Mouse (Mus musculus) forebrain, embryonic 14.5 days (tissue): Measurements from ENCODE around the gene Gins2. TPM values are rescaled to one million over a fixed set of nuclear protein-coding genes. Genes with fewer than 3 reads are reported as not detected.

Experiments used
- ATAC-seq: fragments of 200-750 bp; cut with Nextera tagmentation; 2 replicates; pipeline ENCODE4 v1.8.0; 2017; ENCODE audit warnings: mild to moderate bottlenecking, moderate library complexity
- DNase-seq: peaks from one replicate; pipeline ENCODE4 v3.0.0-alpha.2; 2015; ENCODE audit warnings: low spot score
- H3K27ac ChIP-seq: fragments of 300-500 bp; sonication (generic); 2 replicates; pipeline ENCODE4 v1.5.1; 2014; ENCODE audit warnings: low read depth, mild to moderate bottlenecking, control low read depth, low read length, moderate library complexity
- H3K27me3 ChIP-seq: fragments of 300-500 bp; sonication (generic); replicated peaks from 2 replicates; pipeline ENCODE4 v1.6.1; 2014; ENCODE audit warnings: low read length, control low read depth, mixed read lengths; ENCODE audit not compliant: control insufficient read depth, insufficient read depth
- H3K36me3 ChIP-seq: fragments of 300-500 bp; sonication (generic); 2 replicates; pipeline ENCODE4 v1.6.1; 2014; ENCODE audit warnings: low read length, control low read depth; ENCODE audit not compliant: control insufficient read depth, insufficient read depth
- H3K4me1 ChIP-seq: fragments of 300-500 bp; sonication (generic); 2 replicates; pipeline ENCODE4 v1.6.1; 2014; ENCODE audit warnings: antibody characterized with exemption, low read length, control low read depth; ENCODE audit not compliant: control insufficient read depth, insufficient read depth
- H3K4me2 ChIP-seq: fragments of 300-500 bp; sonication (generic); 2 replicates; pipeline ENCODE4 v1.6.1; 2014; ENCODE audit warnings: mild to moderate bottlenecking, control low read depth, low read length
- H3K4me3 ChIP-seq: fragments of 300-500 bp; sonication (generic); 2 replicates; pipeline ENCODE4 v1.5.1; 2014; ENCODE audit warnings: low read depth, low read length, control low read depth
- H3K9ac ChIP-seq: fragments of 300-500 bp; sonication (generic); 2 replicates; pipeline ENCODE4 v1.6.1; 2014; ENCODE audit warnings: mild to moderate bottlenecking, low read length, control low read depth, moderate library complexity
- H3K9me3 ChIP-seq: fragments of 300-500 bp; sonication (generic); replicated peaks from 2 replicates; pipeline ENCODE4 v1.6.1; 2016; ENCODE audit warnings: low read length, control low read depth, mixed read lengths; ENCODE audit not compliant: control insufficient read depth
- WGBS: fragments of 180-500 bp; shearing (Covaris S2); extraction: QIAGEN DNeasy Blood & Tissue Kit; methylation state at CpG from one replicate; pipeline ENCODE4 v1.1.7; 2014; 5-methylcytosine and 5-hydroxymethylcytosine counted together
- microRNA-seq: library from miRNA; unstranded; fragments of <30 nt; microRNA quantifications from one replicate; pipeline ENCODE4, GENCODE M21; 2016
- polyA plus RNA-seq: library from polyadenylated mRNA; unstranded; fragments of >200 nt; fragmentation: Nextera tagmentation; extraction: Ambion mirVana; gene quantifications from 2 replicates; pipeline ENCODE4 v1.2.1, GENCODE M21; 2014

Gins2 gene
- polyA plus RNA-seq, 1 experiment from 2014 or later, result 44.1 TPM

DNA sequence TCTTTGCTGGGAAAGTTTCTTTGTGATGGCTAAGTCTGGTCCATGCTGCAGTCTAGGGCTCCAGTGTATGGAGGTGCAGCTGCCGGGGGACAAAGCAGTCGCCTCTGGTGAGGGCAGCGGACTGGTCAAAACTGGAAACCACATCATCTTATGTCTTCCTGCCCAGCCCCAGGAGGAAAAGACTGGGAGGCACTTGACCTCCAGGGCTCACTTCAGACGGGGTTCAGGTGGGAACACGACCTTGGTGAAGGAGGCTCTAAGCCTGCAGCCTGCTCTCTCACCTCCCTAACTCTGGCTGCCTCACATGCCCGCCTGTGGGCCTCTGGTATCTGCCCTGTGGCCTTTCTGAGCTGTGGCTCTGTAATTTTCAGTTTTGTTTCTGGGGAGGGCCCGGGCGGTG, 55.0 kb downstream of the Gins2 start:
- H3K9me3 ChIP-seq, result no peaks in the 10 kb centered on the region
- peak overlapping the region; percentile 50 for H3K9ac ChIP-seq
- H3K4me2 ChIP-seq, result peak overlapping the region; percentile 98; the same call in 1 of the 2 replicates
- DNase-seq, result no peak
- WGBS, result 41% methylated on average over 8 of the region's 8 CpGs
- H3K4me1 ChIP-seq, result peaks cover 63% of the 10 kb centered on the region
- no peak overlapping the region for H3K4me3 ChIP-seq
- ATAC-seq, result no peak
- H3K27me3 ChIP-seq, result no peaks in the 10 kb centered on the region
- no peaks in the 10 kb centered on the region for H3K36me3 ChIP-seq
- H3K27ac ChIP-seq, result peak overlapping the region; percentile 98

GRCm38 (mm10) chr8:120533380-120533779, 55.7 kb downstream of the Gins2 start:
- Histone ChIP-seq H3K27me3 (no peaks in the 10 kb centered on the region), H3K9me3 (no peaks in the 10 kb centered on the region), H3K4me3 (no peak overlapping the region), H3K4me1 (peaks cover 63% of the 10 kb centered on the region), H3K36me3 (no peaks in the 10 kb centered on the region), H3K4me2 (peak overlapping the region; percentile 98), H3K9ac (peak overlapping the region; percentile 50), H3K27ac (peak overlapping the region; percentile 98)
- 27% methylated on average over 3 of the region's 3 CpGs for WGBS
- DNase-seq (no peak), ATAC-seq (no peak)

DNA sequence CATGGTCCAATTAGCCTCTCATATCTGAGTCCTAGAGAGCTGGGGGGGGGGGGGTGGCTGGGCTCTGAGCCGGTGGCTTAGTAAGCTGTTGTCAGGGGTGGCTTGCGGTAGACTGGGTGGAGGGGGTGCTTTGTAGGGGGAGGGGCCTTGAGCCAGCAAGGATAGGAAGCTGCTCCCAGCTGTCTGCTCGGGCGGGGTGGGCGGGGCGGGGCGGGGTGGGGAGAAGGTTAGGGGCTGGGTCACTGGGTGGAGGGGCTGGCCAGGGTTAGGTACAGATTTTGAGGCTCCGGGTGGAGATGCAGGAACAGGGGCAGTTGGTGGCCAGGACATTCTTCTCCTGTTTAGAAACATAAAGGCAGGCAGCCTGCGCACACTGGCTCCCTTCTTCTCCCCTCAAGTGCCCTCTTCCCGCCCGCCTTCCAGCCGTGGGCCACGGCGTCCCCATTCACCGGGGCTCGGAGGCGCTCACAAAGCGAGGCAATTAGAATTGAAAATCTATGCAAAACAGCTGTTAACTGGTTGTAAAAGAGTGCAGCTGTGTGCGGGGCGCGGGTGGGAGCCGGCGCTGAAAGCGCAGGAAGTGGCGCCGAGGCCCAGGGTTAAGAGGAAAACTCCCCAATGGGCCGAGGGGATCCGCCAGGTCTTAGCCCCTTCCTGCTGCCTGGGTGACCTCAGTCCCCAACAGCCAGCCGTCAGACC, 56.4 kb downstream of the Gins2 start:
- ATAC-seq (peak; percentile 64), DNase-seq (peak; percentile 90)
- Histone ChIP-seq H3K4me1 (peaks cover 68% of the 10 kb centered on the region), H3K4me2 (peak overlapping the region; percentile 98), H3K9me3 (no peaks in the 10 kb centered on the region), H3K27me3 (no peaks in the 10 kb centered on the region), H3K9ac (peak overlapping the region; percentile 50), H3K36me3 (no peaks in the 10 kb centered on the region), H3K27ac (peak overlapping the region; percentile 98), H3K4me3 (no peak overlapping the region)
- under 1% methylated on average over 29 of the region's 29 CpGs for WGBS

GRCm38 (mm10) chr8:120531775-120532516, 57.2 kb downstream of the Gins2 start:
- Histone ChIP-seq H3K4me2 (peak overlapping the region; percentile 98), H3K9ac (peak overlapping the region; percentile 32)
- WGBS, result 38% methylated on average over 10 of the region's 10 CpGs

GRCm38 (mm10) chr8:120530954-120531656, 58.0 kb downstream of the Gins2 start:
- ATAC-seq, result no peak
- H3K4me2 ChIP-seq, result no peak overlapping the region
- no peaks in the 10 kb centered on the region for H3K27me3 ChIP-seq
- H3K9me3 ChIP-seq, result no peaks in the 10 kb centered on the region
- H3K9ac ChIP-seq, result peak overlapping the region; percentile 32; the same call in 1 of the 2 replicates
- no peaks in the 10 kb centered on the region for H3K36me3 ChIP-seq
- H3K27ac ChIP-seq, result peak overlapping the region; percentile 98
- no peak overlapping the region for H3K4me3 ChIP-seq
- DNase-seq, result no peak
- 52% methylated on average over 16 of the region's 16 CpGs for WGBS
- peaks cover 75% of the 10 kb centered on the region for H3K4me1 ChIP-seq

More at GRCm38 (mm10) chr8:120531775-120532516, 57.2 kb downstream of the Gins2 start:
- H3K36me3 ChIP-seq, result no peaks in the 10 kb centered on the region
- H3K27me3 ChIP-seq, result no peaks in the 10 kb centered on the region
- no peak overlapping the region for H3K4me3 ChIP-seq
- H3K27ac ChIP-seq, result peak overlapping the region; percentile 98
- no peaks in the 10 kb centered on the region for H3K9me3 ChIP-seq
- DNase-seq (no peak), ATAC-seq (no peak)
- peaks cover 73% of the 10 kb centered on the region for H3K4me1 ChIP-seq

GRCm38 (mm10) chr8:120529226-120529625, 59.9 kb downstream of the Gins2 start:
- WGBS, result 64% methylated on average over 7 of the region's 7 CpGs
- Histone ChIP-seq H3K4me1 (peaks cover 72% of the 10 kb centered on the region), H3K4me2 (no peak overlapping the region)

More at GRCm38 (mm10) chr8:120529226-120529625, 59.9 kb downstream of the Gins2 start:
- no peaks in the 10 kb centered on the region for H3K36me3 ChIP-seq
- no peak overlapping the region for H3K4me3 ChIP-seq
- H3K9ac ChIP-seq, result no peak overlapping the region
- no peak overlapping the region for H3K27ac ChIP-seq
- ATAC-seq (no peak), DNase-seq (no peak)
- no peaks in the 10 kb centered on the region for H3K27me3 ChIP-seq
- H3K9me3 ChIP-seq, result no peaks in the 10 kb centered on the region

Small RNA genes lying within 50 kb of the gene (microRNA-seq; reads per million reads assigned to microRNA genes)
- gene Mir7687, result not detected

Other genes starting within 250 kb of the Gins2 start
- gene 1190005I06Rik, start 58.3 kb upstream of the Gins2 start, polyA plus RNA-seq, result 7.1 and 8.3 TPM in 2 replicates
- 2.9 and 6.9 TPM in 2 replicates for gene Gm27021, start 78.8 kb upstream of the Gins2 start, polyA plus RNA-seq
- gene Cox4i1, start 78.9 kb upstream of the Gins2 start, polyA plus RNA-seq, result 1,002 and 1,092 TPM in 2 replicates
- gene Emc8, start 79.3 kb upstream of the Gins2 start, polyA plus RNA-seq, result 193 and 216 TPM in 2 replicates
- 2.0 and 4.1 TPM in 2 replicates for gene Irf8, start 147.1 kb upstream of the Gins2 start, polyA plus RNA-seq